Mouse (Mus musculus) retina, postnatal 7 days (tissue): ENCODE data around the gene Kcnh1.

Experiments
- DNase-seq: peaks from one replicate; pipeline ENCODE4 v3.0.0-alpha.2; 2012; ENCODE audit warnings: low read depth, low spot score

Gene Kcnh1

DNA sequence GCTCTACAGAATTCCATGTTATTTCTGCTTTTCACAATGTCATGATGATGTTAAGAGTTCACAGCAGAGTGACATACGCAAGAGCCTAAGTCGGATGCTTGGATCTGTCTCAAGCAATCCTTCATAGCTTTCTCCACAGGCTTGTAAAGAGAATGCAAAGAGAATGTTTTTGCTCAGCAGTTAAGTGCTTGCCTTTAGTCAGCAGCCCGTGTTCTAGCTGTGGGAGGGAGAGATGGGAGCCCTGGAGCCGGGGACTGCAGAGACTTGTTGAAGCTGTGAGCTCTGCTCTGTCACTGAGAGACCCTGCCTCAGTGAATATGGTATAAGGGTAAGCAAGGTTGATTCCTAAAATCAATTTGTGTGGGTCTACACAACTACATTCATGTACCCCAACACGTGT lies 78.3 kb downstream of the Kcnh1 start:
- no peak for DNase-seq

GRCm38 (mm10) chr1:192269911-192270310 lies 79.3 kb downstream of the Kcnh1 start:
- DNase-seq, result no peak

DNA sequence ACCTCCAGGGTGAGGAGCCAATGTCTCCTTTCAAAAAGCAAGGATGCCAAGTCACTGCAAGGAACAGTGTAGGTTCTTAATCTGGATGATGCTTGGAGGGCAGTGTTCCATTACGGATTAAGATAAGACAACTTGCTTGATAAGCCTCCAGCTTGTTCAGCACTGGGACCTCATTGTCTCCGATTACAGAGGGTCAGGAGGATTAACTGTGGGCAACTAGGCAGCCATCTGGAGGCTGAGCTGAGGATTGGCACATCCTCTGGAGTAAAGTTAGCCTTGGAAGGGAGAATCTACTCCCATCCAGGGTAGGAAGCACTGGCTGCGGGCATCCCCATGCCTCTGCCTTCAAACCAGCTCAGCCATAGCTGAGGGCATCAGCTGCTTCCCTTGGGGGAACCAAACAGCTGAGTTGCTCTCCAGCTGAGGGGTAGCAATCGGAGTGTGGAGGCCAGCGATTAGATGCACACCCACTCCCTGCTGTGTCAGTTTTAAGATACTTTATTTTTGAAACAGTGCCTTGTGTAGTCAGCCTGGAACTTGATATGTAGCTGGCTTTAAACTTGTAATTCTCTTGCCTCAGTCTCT lies 87.3 kb downstream of the Kcnh1 start:
- peak; percentile 54 for DNase-seq

GRCm38 (mm10) chr1:192284340-192284739 lies 93.8 kb downstream of the Kcnh1 start:
- DNase-seq, result no peak

- DNase-seq, result no peak
Observed at GRCm38 (mm10) chr1:192284950-192285349, 94.4 kb downstream of the Kcnh1 start.

DNA sequence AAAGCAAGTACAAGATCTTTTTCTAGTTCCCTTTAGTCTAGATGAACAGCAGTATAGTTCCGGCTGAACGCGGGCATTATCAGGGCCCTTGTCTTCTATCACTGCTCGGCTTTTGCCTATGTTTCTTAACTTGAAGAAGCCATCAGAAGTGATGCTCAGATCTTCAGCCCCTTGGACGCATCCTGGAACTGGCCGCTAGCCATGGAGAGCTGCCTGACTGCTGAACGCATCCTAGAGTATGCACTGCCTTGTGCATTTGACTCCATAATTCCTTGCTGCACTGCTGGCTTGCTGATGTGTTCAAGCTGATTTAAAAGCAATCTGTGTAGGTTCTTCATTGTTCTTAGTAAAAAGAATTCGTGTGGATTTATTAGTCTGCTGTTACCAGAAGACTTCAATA lies 97.9 kb downstream of the Kcnh1 start:
- DNase-seq, result no peak

DNA sequence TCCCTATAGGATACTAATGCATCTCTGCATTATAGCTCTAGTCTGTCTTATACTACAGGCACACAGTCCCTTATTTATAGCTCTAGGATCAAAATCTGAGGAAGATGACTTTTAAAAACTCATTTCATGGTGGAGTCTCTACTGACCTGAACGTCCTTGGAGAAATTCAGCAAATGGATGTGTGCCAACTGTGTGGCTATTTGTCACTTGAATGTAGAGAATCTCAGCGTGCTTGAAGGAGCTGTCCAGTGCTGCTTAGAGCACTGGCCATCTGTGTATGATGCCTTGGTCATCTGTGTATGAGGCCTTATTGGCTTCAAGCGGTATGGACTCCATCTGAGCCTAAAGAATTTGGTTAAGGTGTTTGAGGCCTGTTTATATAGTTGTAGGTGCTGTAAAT lies 100.7 kb downstream of the Kcnh1 start:
- no peak for DNase-seq

- no peak for DNase-seq
Observed at GRCm38 (mm10) chr1:192293391-192293790, 102.8 kb downstream of the Kcnh1 start.

DNA sequence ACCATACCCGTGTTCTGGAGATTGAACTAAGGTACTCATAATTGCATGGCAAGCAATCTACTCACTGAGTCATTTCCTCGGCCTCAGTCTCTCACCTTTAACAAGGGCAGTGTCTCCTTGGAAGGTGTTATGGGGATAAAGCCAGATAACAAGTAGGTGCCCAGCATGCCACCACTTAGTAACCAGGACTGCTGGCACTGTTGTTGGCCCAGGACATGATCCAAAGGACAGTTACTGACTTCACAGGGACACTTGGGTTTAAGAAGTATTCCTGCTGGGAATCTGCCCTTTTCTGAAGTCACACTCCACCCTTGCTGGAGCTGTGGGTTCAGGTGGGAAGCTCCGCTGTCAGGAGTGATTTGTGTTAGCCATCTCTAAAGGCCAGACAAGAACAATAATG lies 103.3 kb downstream of the Kcnh1 start:
- no peak for DNase-seq

DNA sequence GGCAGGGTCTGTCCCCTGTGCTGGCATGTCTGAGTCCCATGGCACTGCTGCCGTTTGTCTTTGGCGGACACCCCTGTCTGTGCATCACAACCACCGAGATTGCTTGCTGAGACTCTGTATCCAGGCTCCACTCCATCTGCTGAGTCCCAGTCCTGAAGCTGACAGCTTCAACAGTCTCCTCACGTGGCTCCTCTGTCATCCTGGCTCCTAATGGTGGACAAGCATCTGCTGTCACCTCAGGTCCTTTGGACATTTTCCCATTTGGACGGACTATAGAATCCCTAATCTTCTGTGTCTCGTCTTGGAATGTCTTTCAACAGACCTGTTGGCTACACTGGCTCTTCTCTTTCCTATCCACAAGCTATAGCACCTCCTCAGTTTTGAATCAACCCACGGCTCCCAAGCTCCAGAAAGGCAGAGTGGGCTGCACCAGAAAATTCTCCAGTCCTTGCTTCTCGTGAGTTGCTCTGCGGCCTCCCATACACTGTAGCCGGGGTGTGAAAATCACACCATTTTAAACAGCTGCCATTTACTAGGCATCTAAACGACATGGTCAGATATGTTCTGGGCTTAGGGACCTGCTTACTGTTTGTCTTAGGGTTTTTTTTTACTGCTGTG lies 104.8 kb downstream of the Kcnh1 start:
- no peak for DNase-seq

DNA sequence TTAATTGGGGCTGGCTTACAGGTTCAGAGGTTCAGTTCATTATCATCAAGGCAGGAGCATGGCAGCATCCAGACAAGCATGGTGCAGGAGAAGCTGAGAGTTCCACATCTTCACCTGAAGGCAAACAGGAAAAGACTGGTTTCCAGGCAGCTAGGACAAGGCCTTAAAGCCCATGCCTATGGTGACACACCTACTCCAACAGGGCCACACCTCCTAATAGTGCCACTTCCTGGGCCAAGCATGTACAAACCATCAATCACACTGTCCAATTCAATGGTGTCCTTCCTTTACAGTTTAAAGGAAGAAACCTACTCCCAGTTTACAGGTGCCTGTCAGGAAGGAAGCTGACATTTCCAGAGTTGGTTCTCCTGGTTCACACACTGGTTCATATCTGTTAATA lies 105.3 kb downstream of the Kcnh1 start:
- no peak for DNase-seq

DNA sequence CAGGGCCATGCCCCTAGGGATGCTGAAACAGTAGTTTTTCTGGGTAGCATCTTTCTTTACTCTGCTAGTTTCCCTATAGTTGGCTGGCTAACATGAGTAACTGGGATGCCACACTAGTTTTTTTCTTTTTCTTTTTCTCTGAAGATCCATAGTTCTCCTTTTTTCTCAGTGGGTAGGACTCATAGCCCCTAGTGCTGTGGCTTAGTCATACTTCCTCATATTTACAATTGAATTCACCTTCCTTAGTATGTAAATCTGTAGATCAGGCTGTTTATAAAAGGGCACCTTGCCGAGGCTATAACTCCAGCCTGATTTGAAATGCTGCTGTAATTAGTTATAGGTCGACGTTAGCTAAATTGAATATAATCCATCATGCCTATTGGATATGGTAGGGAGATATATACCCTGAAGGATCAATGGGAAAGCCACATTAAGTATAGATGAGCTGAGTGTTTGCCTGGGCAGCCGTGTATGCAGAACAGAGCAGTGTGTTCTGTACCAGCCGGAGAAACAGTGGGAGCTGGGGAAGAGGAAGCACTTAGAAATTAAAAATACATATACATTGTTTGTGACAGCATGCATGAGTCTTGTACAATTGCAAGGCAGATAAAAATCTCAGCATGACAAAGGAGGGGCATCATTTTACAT lies 107.0 kb downstream of the Kcnh1 start:
- no peak for DNase-seq

- DNase-seq, result no peak
Observed at GRCm38 (mm10) chr1:192300417-192300816, 109.8 kb downstream of the Kcnh1 start.

DNA sequence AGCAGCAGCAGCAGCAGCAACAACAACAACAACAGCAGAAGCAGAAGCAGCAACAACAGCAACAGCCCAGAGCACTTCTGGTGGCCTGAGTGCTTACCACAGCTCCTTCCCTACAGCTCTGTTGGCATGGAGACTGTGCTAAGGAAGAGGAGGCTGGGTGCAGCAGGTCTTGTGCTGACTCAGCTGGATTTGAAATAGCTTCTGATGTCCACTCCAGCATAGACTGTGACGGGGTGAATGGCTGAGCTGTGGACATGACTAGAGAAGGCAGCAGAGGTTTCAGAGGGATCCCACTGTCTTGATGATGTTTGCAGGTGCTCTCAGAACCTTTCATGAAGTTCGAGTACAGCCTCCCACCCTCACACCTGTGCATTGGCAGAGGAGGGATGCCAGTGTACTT lies 113.0 kb downstream of the Kcnh1 start:
- no peak for DNase-seq

- DNase-seq, result no peak
Observed at GRCm38 (mm10) chr1:192305155-192305554, 114.6 kb downstream of the Kcnh1 start.

GRCm38 (mm10) chr1:192307055-192307454 lies 116.5 kb downstream of the Kcnh1 start:
- DNase-seq, result no peak

DNA sequence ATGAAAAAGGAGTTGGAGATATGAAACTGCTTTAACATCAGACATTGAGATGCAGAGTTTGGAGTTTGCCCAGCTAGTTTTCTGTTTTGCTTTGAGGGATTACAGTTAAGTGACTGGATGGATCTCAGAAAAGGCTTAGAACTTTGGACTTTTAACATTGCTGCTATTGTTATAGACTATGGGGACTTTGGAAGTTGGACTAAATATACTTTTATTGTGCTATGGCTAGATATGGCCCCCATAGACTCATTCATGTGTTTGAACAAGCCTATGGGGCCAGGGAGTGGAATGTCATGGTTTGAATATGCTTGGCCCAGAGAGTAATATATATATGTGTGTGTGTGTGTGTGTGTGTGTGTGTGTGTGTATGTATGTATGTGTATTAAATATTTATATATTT lies 120.7 kb downstream of the Kcnh1 start:
- DNase-seq, result no peak

- no peak for DNase-seq
Observed at GRCm38 (mm10) chr1:192311851-192312438, 121.4 kb downstream of the Kcnh1 start.

DNA sequence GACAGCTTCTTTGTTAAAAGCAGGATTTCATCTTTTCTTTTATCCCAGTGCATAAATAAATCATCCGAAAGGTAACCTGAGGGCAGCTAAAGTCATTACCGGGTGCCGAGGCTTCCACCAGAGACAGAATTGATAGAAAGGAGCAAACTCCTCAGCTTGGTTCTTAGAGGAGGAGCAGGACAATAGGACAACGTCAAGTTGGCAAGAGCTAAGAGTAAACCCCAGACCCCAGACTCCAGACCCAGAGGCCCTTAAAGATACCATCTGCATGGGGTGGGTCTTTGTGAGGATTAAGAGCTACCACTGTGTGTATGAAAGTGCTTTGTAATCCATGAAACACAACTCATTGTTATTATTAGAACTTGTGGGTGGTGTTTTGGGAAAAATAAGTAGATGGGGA lies 121.9 kb downstream of the Kcnh1 start:
- no peak for DNase-seq

DNA sequence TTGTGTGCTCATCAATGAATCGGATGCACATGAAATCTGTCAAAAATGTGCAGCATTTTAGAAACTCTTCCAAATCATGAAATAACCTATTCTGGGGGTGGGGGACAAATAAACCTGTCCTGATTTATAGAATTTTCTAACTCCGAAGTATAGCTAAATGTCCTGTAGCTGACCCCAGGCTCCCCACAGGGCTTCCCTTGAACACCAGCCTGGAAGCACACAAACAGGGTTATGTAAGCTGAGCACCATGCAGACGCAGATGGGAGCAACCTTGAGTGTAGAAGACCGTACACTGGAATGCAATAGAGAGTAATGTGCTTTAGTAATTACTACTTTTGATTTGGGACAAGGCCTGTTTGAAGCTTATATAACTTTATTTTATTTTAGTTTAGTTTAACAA lies 122.4 kb downstream of the Kcnh1 start:
- no peak for DNase-seq

GRCm38 (mm10) chr1:192313571-192313972 lies 123.0 kb downstream of the Kcnh1 start:
- DNase-seq, result no peak

DNA sequence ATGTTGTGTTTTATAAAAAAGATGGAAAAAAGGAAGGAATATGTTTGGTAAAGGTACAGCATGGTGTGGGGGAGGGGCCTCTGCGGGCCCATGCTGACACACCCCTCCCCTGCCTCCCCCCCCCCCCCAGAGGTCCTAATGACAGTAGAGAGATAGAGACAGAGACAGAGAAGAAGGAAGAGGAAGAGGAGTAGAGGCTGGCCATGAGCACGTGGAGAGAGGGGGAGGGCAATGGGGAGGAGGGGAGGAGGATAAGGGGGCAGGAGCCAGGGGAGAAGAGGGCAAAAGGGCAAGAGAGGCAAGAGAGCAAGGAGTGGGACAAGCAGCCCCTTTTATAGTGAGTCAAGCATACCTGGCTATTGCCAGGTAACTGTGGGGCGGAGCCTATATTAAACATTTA lies 123.5 kb downstream of the Kcnh1 start:
- DNase-seq, result no peak
